Mouse (Mus musculus): ENCODE data around the gene Srcin1.

Srcin1 gene

DNA sequence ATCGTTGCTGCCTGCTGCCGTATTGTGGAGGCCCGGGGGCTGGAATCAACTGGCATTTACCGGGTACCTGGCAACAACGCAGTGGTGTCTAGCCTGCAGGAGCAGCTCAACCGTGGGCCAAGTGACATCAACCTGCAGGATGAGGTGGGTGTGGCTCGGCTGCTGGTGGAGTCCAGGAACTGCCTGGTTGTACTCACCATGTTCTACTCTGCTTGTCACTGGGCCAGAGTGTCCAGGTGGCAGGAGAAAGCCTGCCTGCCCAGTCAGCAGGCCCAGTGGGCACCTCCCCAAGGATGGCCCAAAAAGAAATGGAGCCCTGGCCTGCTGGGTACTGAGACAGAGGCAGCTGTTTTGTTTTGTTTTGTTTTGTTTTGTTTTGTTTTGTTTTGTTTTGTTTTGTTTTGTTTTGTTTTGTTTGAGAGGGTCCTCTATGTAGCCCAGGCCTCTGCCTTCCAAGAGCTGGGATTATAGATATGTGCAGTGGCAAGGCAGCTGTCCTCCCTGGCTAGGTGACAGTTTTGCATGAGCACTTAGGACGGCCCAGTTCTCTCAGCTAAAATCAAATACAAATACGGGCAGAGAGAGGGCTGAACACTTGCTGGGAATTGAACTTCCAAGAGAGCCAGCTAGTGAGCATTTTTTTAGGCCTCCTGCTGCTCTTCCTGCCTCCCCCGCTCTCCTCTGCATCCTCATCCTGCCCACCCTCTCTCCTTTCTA lies 109.4 kb downstream of the Srcin1 start:
- no peak for DNase-seq (ENCODE audit: low spot score)

- no peak for DNase-seq (ENCODE audit: low spot score)
Measured at GRCm38 (mm10) chr11:97465957-97466356, 110.0 kb downstream of the Srcin1 start.

DNA sequence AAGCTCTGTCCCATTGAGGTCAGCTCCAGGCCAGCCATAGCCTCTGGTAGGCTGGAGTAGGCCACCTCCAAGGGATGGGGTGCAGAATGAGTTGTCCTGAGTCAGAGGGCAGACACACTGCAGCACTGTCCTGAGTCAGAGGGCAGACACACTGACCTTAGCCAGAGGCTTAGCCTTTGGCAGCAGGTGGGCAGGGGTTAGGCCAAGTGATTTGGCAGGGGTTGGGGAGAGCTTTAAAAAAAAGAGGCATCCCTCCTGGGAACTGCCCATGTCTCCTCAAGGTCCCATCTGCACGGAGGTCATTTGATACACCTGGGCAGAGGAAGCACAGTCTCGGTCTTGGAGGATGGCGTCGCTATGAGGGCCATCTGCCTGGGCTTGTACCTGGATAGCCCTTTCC lies 112.0 kb downstream of the Srcin1 start:
- no peak for DNase-seq (ENCODE audit: low spot score)

DNA sequence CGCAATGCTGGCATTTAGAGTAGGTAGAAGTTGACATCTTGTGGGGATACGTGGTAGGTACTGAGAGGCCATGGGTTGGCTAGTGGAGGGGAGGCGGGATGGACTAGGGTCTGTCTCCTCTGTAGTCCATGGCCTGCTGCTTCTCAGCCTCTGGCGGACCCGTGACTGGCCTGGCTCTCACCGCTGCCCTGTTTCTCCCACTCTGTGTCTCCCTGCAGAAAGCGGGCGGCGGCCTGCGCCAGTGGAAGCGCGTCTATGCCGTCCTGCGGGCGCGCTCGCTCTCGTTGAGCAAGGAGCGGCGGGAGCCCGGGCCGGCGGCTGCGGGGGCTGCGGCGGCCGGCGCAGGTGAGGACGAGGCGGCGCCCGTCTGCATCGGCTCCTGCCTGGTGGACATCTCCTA lies 112.8 kb downstream of the Srcin1 start:
- no peak for DNase-seq (ENCODE audit: low spot score)

DNA sequence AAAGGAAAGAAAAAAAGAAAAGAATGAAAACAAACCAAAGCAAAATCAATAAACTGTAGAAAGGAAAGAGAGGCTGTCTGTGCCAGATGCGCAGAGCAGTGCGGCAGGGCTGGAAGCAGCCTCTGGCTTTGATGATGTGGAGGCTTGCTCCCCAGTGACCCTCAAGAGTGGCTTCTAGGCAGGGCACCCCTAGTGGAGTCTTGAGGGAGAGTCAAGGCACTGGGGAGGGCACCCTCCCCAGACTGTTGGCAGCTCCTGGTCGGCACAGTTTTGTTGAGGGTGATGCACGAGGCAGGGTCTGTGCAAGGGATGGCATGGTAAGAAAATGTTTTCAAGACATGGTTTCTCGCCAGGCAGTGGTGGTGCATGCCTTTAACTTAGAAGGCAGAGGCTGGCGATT lies 113.4 kb downstream of the Srcin1 start:
- no peak for DNase-seq (ENCODE audit: low spot score)

DNA sequence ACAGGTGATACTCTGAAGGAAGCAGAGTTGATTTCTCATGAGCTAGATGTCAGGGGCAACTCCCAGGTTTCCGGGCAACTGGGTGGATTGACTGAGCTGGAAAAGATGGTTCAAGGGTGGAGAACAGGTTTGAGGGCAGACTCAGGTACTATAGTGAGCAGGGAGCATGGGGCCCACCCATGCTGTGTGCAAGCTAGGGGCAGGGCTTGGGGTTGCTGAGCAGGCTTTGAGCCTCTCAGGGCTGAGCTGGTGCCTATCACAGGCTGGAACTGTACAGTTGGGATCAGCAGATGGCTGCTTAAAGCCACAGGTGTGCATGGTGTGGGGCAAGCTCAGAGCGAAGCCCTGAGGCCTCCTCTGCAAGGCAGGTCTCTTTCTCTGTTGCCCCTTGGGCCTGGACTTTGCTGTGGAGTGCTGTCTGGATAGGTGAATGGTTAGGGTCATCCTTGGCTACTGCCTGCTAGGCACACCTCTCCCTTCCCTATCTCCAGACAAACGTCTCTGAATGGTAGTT lies 114.6 kb downstream of the Srcin1 start:
- DNase-seq (ENCODE audit: low spot score): no peak
